Mouse (Mus musculus) adipocyte (in vitro differentiated cells): ENCODE measurements around the gene Usp17lb.
"Not testable (repeated sequence)": the region's sequence is repeated elsewhere in the genome, so short reads cannot be mapped to it uniquely, and the experiment has no call there.

ENCODE experiments used
- DNase-seq: peaks from one replicate; pipeline ENCODE4 v3.0.0-alpha.2; 2016; ENCODE audit warnings: low spot score

Usp17lb gene

DNA sequence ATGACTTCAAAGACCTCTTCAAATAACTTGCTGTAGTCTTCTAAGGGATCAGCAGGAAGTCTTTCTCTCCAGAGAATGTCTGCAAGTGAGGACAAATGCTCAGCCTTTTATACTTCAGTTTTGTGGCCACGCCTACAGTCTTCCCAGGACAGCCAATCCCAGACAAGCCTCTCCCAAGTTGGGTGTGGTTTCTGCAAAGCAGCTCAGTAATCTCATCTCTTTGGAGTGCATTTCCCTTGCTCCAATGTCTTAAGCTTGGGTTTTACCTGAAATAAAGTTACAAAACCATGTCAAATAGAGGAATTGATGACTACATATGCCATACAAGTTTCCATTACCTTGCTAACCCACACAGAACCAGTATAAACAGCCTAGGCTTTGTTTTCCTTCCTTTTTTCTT lies at the start of gene Usp17lb:
TSS of gene Usp17lb (minus strand) at position 101 of the 400 bp plus-strand sequence.
- DNase-seq = no peak

GRCm38 (mm10) chr7:104877731-104878130 lies 35.3 kb upstream of the Usp17lb start, which contains the start of gene Olfr665:
Olfr665 (plus strand) TSS chr7:104878031.
- no peak for DNase-seq

DNA sequence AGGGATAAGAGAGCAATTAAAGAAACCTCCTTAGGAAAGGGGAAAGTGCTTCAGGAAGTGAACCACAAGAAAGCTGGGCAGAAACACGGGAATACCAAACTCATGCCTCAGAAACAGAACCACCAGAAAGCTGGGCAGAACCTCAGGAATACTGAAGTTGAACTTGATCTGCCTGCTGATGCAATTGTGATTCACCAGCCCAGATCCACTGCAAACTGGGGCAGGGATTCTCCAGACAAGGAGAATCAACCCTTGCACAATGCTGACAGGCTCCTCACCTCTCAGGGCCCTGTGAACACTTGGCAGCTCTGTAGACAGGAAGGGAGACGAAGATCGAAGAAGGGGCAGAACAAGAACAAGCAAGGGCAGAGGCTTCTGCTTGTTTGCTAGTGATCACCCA lies 19.0 kb upstream of the Usp17lb start:
- peak; percentile 31 for DNase-seq

DNA sequence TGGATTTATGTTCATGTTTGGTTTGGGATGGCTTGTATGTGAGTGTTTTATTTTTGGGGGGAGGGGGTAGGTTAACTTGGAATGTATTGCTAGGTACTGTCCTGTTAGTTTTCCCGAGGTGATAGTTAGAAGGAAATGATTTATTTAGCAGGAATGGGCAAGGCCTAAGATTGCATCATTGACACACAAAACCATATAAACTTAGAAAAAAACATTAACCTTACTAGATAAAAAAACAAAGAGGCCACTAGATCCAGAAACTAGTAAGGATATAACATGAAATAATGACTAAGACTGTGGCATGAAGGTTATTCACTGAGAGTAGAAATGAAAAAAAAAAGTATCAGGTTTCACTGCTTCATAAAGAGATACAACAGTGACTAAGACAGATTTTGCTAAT lies 15.3 kb upstream of the Usp17lb start:
- DNase-seq = no peak

DNA sequence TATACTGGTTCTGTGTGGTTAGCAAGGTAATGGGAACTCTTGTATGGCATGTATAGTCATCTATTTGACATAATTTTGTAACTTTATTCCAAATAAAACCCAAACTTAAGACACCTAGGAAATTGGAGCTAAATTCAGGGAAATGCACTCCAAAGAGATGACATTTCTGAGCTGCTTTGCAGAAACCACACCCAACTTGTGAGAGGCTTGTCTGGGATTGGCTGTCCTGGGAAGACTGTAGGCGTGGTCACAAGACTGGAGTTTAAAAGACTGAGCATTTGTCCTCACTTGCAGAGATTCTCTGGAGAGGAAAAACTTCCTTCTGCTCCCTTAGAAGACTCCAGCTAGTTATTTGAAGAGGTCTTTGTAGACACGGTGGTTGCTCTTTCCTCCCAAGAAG lies 14.3 kb upstream of the Usp17lb start, which contains the start of gene Usp17la:
TSS of gene Usp17la (plus strand) at position 301 of the 400 bp plus-strand sequence.
- not testable (repeated sequence) for DNase-seq

GRCm38 (mm10) chr7:104855248-104855750 lies 12.9 kb upstream of the Usp17lb start:
- DNase-seq = peak; percentile 8

GRCm38 (mm10) chr7:104851546-104851945 lies 9.1 kb upstream of the Usp17lb start:
- not testable (repeated sequence) for DNase-seq

- DNase-seq = no peak
Observed at GRCm38 (mm10) chr7:104843731-104844287, 1.4 kb upstream of the Usp17lb start.

- not testable (repeated sequence) for DNase-seq
Observed at GRCm38 (mm10) chr7:104810335-104810734, 32.1 kb downstream of the Usp17lb start.

- no peak for DNase-seq
Observed at GRCm38 (mm10) chr7:104790796-104791195, 51.6 kb downstream of the Usp17lb start.
